Mouse (Mus musculus) heart, postnatal 10 days (tissue): ENCODE measurements around the gene Ogfod2. TPM values are rescaled to one million over a fixed set of nuclear protein-coding genes. Genes with fewer than 3 reads are reported as not detected.
A peak's percentile ranks its signal among the peaks of the same experiment; 100 is the strongest.

ENCODE experiments used
- DNase-seq, 2 experiments: peaks; one replicate each; pipeline ENCODE4 v3.0.0; 2021
- intact Hi-C: fragments of 180-260 bp; cut with DNase I; formaldehyde crosslinking; loops from one replicate; pipeline ENCODE4 v1.15.1; 2025
- total RNA-seq, 2 experiments: library from RNA; stranded (reverse); gene quantifications; 2 replicates each; pipeline ENCODE4 v1.2.3; 2021

The Ogfod2 gene
- total RNA-seq, 2 experiments from 2014 or later = 11.9 to 14.2 TPM

DNA sequence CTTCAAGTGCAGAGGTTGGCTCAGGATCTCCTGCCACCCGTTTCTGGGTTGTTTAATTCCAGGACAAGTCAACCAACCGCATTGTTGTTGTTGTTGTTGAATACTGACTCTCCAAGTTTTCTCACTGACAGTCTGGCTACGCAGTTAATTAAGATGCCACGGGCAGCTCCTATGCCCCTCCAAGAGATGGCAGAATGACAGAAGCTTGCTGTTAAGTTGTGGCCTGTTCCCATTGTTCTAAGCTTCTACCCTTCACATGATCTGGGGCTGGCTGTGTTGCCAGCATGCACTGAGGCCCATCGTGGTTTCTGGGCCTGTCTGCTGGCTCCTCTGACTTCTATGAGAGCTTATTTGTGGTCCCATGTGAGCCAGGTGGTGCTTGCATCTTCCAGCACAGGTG is 22.2 kb downstream of the Ogfod2 start:
- intact Hi-C loops = no loop called here

DNA sequence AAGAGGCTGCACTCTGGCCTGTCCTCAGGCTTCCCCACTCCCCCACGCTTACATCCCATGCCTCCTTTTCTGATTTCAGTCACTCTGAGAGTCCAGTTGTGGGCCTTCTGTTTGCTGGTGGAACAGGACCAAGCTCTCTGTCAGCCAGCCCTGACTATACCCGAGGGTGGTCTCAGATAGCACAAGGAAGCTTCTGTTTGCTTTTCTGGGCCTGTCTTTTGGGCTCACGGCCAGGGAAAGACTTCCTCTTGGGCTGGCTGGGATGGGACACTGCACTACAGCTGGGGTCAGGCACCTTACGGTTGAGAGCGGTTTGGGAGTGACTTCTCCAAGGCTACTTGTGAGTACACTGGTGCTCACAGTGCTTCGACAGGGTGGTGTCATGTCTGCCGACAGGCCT is 26.0 kb downstream of the Ogfod2 start:
- DNase-seq = peak; percentile 35 to 50
- intact Hi-C loops = no loop called here

More for the DNA sequence above, 22.2 kb downstream of the Ogfod2 start:
- DNase-seq = no peak

GRCm38 (mm10) chr5:124149028-124149427 is 36.9 kb downstream of the Ogfod2 start:
- no peak for DNase-seq
- intact Hi-C loops = no loop called here

DNA sequence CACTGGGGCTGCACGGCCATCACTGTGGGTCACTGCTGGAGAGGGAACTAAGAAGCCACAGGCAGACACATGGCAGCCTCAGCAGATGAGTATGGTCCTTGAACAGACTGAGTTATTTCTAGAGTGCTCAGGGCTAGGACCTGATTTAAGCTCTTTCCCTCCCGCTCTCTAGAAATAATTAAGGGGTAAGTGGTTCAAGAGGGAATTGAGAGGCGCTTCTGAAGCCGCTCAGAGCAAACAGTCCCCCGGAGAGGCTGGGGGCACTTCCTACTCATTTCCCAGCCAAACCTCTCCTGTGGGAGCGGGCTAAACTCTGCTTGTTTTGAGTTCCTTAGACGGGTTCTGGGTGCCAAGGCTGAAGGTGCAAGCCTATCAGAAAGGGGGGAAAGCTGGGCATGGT is 38.8 kb downstream of the Ogfod2 start:
- no peak for DNase-seq
- intact Hi-C loops = no loop called here

DNA sequence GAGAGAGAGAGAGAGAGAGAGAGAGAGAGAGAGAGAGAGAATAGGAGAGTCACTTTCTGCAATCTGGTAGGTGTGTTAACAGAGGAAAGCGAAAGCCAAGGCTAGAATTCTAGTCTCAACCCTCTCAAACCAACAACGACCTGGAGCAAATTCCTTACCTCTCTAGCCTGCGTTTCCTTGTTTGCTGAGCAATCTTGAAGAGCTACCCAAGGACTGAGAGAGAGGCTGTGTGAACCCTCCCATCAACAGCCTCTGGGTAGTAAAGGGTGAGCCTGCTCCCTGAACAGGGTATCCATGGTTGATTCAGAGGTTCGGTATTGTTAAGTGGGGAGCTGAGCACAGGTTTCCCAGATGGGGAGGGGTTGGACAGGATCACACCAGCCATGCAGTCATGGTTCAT is 40.6 kb downstream of the Ogfod2 start:
- no peak for DNase-seq
- intact Hi-C loops = no loop called here

DNA sequence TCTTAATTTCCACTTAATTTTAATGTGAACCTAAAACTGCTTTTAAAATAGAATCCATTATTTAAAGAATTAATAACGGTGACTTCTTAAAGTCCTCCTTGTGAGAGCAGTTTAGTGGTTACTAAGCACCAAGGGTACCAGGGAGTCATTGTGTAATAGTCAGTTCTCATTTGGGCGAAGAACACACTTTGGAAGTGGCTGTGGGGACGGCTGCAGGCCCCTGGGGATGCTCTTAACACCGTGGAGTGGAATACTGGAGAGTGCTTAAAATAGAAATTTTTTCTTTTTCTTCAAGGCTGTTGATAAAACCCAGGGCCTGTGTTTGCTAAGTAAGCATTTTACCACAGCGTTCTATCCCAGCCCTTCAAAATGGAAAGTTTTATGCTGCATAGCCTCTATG is 43.8 kb downstream of the Ogfod2 start:
- intact Hi-C loops = no loop called here
- DNase-seq = no peak

DNA sequence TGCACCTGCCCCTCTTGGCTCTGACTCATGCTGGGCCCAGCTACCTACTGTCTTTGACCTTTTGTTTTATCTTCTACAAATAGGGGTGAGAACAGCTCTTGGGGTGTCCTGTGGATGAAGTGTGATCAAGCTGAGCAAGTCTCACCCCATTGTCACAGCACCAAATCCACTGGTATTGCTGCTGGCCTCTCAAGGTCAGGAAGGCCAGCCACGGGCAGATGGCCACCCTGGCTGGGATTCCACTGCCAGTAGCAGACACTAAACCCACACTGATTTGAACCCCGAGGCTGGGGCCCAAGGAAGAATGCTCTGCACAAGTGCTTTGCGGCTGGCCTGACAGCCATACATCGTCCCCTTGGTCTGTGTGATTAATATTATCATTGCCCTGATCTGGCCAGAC is 46.2 kb downstream of the Ogfod2 start:
- intact Hi-C loops = no loop called here
- no peak for DNase-seq

GRCm38 (mm10) chr5:124159453-124159852 is 47.4 kb downstream of the Ogfod2 start:
- no peak for DNase-seq
- intact Hi-C loops = no loop called here

DNA sequence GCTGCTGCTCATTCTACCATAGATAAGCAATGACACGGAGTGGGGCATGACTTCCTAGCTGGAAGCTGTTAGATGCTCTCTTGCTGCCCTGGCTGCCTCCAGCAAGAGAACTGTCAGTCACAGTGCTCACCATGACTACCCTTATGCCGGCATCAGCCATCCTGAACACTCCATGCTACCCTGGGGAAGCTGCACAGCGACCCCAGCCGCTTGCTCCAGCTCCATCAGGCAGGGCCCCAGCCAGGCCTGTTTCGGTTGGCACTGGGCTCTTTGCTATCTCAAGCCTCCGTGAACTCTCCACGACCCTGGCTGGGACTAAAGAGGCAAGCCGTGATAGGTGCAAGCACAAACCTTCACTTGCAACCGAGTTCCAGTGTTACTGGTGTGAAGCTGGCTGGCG is 49.7 kb downstream of the Ogfod2 start:
- intact Hi-C loops = loop anchor here (1.0 to 2.0 kb wide), 3 partner anchors 87 to 122 kb away; partner anchors contain the start of gene Pitpnm2
- DNase-seq = peak; percentile 44 to 63

- intact Hi-C loops = loop anchor here (1.0 to 2.0 kb wide), 3 partner anchors 86 to 122 kb away; partner anchors contain the start of gene Pitpnm2
Observed at GRCm38 (mm10) chr5:124162577-124162976, 50.5 kb downstream of the Ogfod2 start.

GRCm38 (mm10) chr5:124163445-124163844 is 51.3 kb downstream of the Ogfod2 start:
- no peak for DNase-seq
- intact Hi-C loops = loop anchor here (2.0 kb wide), 2 partner anchors 85 to 95 kb away; partner anchors contain the start of gene Pitpnm2

More at GRCm38 (mm10) chr5:124162577-124162976, 50.5 kb downstream of the Ogfod2 start:
- DNase-seq = peak; percentile 80 to 83

Other genes starting within 250 kb of the Ogfod2 start
- under 1 TPM in 1 of 2 experiments, not detected in 1; 0.17 TPM for gene Hcar2, start 246.8 kb upstream of the Ogfod2 start, total RNA-seq
- under 1 TPM; 0.69 to 0.77 TPM for gene Hcar1, start 232.3 kb upstream of the Ogfod2 start, total RNA-seq
- 10 to 100 TPM; 53.4 to 54.2 TPM for gene Denr, start 205.1 kb upstream of the Ogfod2 start, total RNA-seq
- under 1 TPM in 1 of 2 experiments, not detected in 1; 0.89 TPM for gene Gm43518, start 184.9 kb upstream of the Ogfod2 start, total RNA-seq
- 1 to 10 TPM; 2.2 to 3.1 TPM for gene Ccdc62, start 181.6 kb upstream of the Ogfod2 start, total RNA-seq
- gene Hip1r, start 138.7 kb upstream of the Ogfod2 start, total RNA-seq = 10 to 100 TPM; 26.1 to 41.6 TPM
- 10 to 100 TPM; 38.0 to 46.7 TPM for gene Vps37b, start 80.0 kb upstream of the Ogfod2 start, total RNA-seq
- 1 to 10 TPM; 6.5 to 6.7 TPM for gene Abcb9, start 16.5 kb upstream of the Ogfod2 start, total RNA-seq
- 10 to 100 TPM; 47.9 to 52.7 TPM for gene Arl6ip4, start 3.8 kb downstream of the Ogfod2 start, total RNA-seq
- gene Pitpnm2, start 137.5 kb downstream of the Ogfod2 start, total RNA-seq = 10 to 100 TPM; 54.2 to 58.3 TPM
- gene Mphosph9, start 215.7 kb downstream of the Ogfod2 start, total RNA-seq = 1 to 10 TPM; 6.7 to 7.4 TPM
- gene 2810006K23Rik, start 215.8 kb downstream of the Ogfod2 start, total RNA-seq = 10 to 100 TPM in 1 of 2 experiments, 1 to 10 TPM in 1; 9.7 to 10.8 TPM